Mouse (Mus musculus): Measurements from ENCODE around the gene Fbxo24. TPM values are rescaled to one million over a fixed set of nuclear protein-coding genes. Genes with fewer than 3 reads are reported as not detected.

Fbxo24 gene
- total and polyA plus RNA-seq, 2 experiments, result 0.05 TPM; not detected in 1

DNA sequence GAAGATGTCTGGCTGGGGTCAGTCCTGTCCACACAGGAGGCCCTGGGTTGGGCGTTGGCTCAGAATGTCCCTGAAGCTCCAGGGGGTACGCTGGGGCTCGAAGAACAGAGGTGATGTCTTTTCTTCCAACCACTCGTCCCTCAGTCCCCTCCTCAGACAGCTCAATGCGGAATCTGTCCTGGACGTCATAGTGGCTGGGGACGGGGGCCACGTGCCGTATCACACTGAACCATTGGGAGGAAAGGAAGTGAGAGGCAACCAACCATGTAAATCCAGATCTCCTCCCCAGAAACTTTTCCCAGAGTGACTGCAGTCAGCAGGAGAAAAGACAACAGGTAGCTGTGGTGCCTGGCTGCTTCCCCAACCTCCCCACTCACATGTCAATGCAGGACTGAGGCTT, 29.2 kb downstream of the Fbxo24 start:
- no peaks in the 10 kb centered on the region for H3K36me3 ChIP-seq (ENCODE audit: control insufficient read depth, insufficient read depth, low read length)
- TF ChIP-seq POLR2A (IDR thresholded peaks at IDR 0.05; ENCODE audit: extremely low read depth, insufficient read depth, low read length) (no peak), CTCF (IDR thresholded peaks at IDR 0.05; ENCODE audit: low read depth, low read length) (no peak)
- WGBS, result 62% methylated on average over 9 of the region's 9 CpGs
- H3K4me1 ChIP-seq (ENCODE audit: control insufficient read depth, insufficient read depth, low read length), result peaks cover 17% of the 10 kb centered on the region
- no peak overlapping the region; the same call in 1 of the 2 replicates for H3K27ac ChIP-seq (replicated peaks; ENCODE audit: insufficient read depth, low read depth, low read length)
- H3K9ac ChIP-seq (ENCODE audit: low read depth, low read length), result peak overlapping the region; percentile 74
- peaks cover 9% of the 10 kb centered on the region; the same call in 1 of the 2 replicates for H3K79me2 ChIP-seq (ENCODE audit: control insufficient read depth, insufficient read depth, low read length)
- H3K4me3 ChIP-seq (ENCODE audit: insufficient read depth, low read depth, low read length), result peak overlapping the region; percentile 68
- no peak for DNase-seq (ENCODE audit: extremely low read depth, low read depth, low spot score)
- H3K27me3 ChIP-seq (ENCODE audit: control insufficient read depth, insufficient read depth, low read length), result no peaks in the 10 kb centered on the region

- no peaks in the 10 kb centered on the region for H3K36me3 ChIP-seq (ENCODE audit: control insufficient read depth, insufficient read depth, low read length)
- DNase-seq (ENCODE audit: extremely low read depth, low read depth, low spot score), result no peak
- peaks cover 17% of the 10 kb centered on the region for H3K4me1 ChIP-seq (ENCODE audit: control insufficient read depth, insufficient read depth, low read length)
- no peak overlapping the region for H3K9ac ChIP-seq (ENCODE audit: low read depth, low read length)
- TF ChIP-seq POLR2A (IDR thresholded peaks at IDR 0.05; ENCODE audit: extremely low read depth, insufficient read depth, low read length), result no peak
- H3K27me3 ChIP-seq (ENCODE audit: control insufficient read depth, insufficient read depth, low read length), result no peaks in the 10 kb centered on the region
- whole genome bisulfite sequencing, result 73% methylated on average over 2 of the region's 2 CpGs
- no peak overlapping the region for H3K4me3 ChIP-seq (ENCODE audit: insufficient read depth, low read depth, low read length)
- H3K79me2 ChIP-seq (ENCODE audit: control insufficient read depth, insufficient read depth, low read length), result peaks cover 9% of the 10 kb centered on the region; the same call in 1 of the 2 replicates
- no peak overlapping the region for H3K27ac ChIP-seq (replicated peaks; ENCODE audit: insufficient read depth, low read depth, low read length)
Observed at GRCm38 (mm10) chr5:137598100-137598826, 30.5 kb downstream of the Fbxo24 start.

GRCm38 (mm10) chr5:137597625-137598024, 31.2 kb downstream of the Fbxo24 start:
- Histone ChIP-seq H3K79me2 (ENCODE audit: control insufficient read depth, insufficient read depth, low read length) (peaks cover 7% of the 10 kb centered on the region; the same call in 1 of the 2 replicates), H3K36me3 (ENCODE audit: control insufficient read depth, insufficient read depth, low read length) (no peaks in the 10 kb centered on the region), H3K9ac (ENCODE audit: low read depth, low read length) (no peak overlapping the region), H3K4me1 (ENCODE audit: control insufficient read depth, insufficient read depth, low read length) (peaks cover 21% of the 10 kb centered on the region), H3K27ac (replicated peaks; ENCODE audit: insufficient read depth, low read depth, low read length) (no peak overlapping the region), H3K4me3 (ENCODE audit: insufficient read depth, low read depth, low read length) (no peak overlapping the region), H3K27me3 (ENCODE audit: control insufficient read depth, insufficient read depth, low read length) (no peaks in the 10 kb centered on the region)
- TF ChIP-seq CTCF (IDR thresholded peaks at IDR 0.05; ENCODE audit: low read depth, low read length) (no peak), POLR2A (IDR thresholded peaks at IDR 0.05; ENCODE audit: extremely low read depth, insufficient read depth, low read length) (no peak)
- WGBS, result 93% methylated on average over 6 of the region's 6 CpGs
- no peak for DNase-seq (ENCODE audit: extremely low read depth, low read depth, low spot score)

DNA sequence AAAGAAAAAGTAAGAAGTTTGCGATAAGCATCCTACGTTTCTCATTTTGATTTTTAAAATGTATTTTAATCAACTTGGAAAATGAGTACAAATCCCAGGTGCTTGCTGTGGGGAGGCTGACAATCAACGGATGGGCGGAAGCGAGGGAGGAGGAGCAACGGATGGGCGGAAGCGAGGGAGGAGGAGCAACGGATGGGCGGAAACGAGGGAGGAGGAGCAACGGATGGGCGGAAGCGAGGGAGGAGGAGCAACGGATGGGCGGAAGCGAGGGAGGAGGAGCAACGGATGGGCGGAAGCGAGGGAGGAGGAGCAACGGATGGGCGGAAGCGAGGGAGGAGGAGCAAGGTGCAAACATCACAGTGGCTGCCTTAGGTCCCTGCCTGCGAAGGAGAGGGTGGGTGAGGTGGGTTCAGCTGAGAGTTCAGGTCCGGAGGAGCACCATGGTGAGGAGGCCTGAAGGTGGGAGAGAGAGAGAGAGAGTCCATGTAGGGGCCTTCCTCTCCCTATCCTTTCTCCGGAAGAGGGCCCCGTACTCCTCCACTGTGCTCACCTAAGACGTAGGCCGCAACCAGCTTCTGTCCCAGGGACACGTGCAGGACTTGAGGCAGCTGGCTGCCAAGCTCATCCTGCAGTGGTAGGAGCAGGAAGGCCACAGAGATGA, 32.1 kb downstream of the Fbxo24 start:
- no peaks in the 10 kb centered on the region for H3K27me3 ChIP-seq (ENCODE audit: control insufficient read depth, insufficient read depth, low read length)
- H3K36me3 ChIP-seq (ENCODE audit: control insufficient read depth, insufficient read depth, low read length), result no peaks in the 10 kb centered on the region
- no peak overlapping the region; the same call in 1 of the 2 replicates for H3K27ac ChIP-seq (replicated peaks; ENCODE audit: insufficient read depth, low read depth, low read length)
- H3K9ac ChIP-seq (ENCODE audit: low read depth, low read length), result peak overlapping the region; percentile 45
- no peak for TF ChIP-seq CTCF (IDR thresholded peaks at IDR 0.05; ENCODE audit: low read depth, low read length)
- TF ChIP-seq POLR2A (IDR thresholded peaks at IDR 0.05; ENCODE audit: extremely low read depth, insufficient read depth, low read length), result no peak; the same call in 1 of the 2 replicates
- H3K79me2 ChIP-seq (ENCODE audit: control insufficient read depth, insufficient read depth, low read length), result peaks cover 4% of the 10 kb centered on the region; the same call in 1 of the 2 replicates
- WGBS, result 71% methylated on average over 30 of the region's 30 CpGs
- no peak for DNase-seq (ENCODE audit: extremely low read depth, low read depth, low spot score)
- H3K4me3 ChIP-seq (ENCODE audit: insufficient read depth, low read depth, low read length), result peak overlapping the region; percentile 48
- H3K4me1 ChIP-seq (ENCODE audit: control insufficient read depth, insufficient read depth, low read length), result peaks cover 18% of the 10 kb centered on the region

- H3K9ac ChIP-seq (ENCODE audit: low read depth, low read length), result no peak overlapping the region
- H3K4me3 ChIP-seq (ENCODE audit: insufficient read depth, low read depth, low read length), result no peak overlapping the region
- H3K27ac ChIP-seq (replicated peaks; ENCODE audit: insufficient read depth, low read depth, low read length), result no peak overlapping the region
- no peak for DNase-seq (ENCODE audit: extremely low read depth, low read depth, low spot score)
- no peaks in the 10 kb centered on the region for H3K36me3 ChIP-seq (ENCODE audit: control insufficient read depth, insufficient read depth, low read length)
- H3K4me1 ChIP-seq (ENCODE audit: control insufficient read depth, insufficient read depth, low read length), result peaks cover 18% of the 10 kb centered on the region
- TF ChIP-seq CTCF (IDR thresholded peaks at IDR 0.05; ENCODE audit: low read depth, low read length) (no peak), POLR2A (IDR thresholded peaks at IDR 0.05; ENCODE audit: extremely low read depth, insufficient read depth, low read length) (no peak)
- no peaks in the 10 kb centered on the region for H3K27me3 ChIP-seq (ENCODE audit: control insufficient read depth, insufficient read depth, low read length)
- 87% methylated on average over 7 of the region's 7 CpGs for WGBS
- H3K79me2 ChIP-seq (ENCODE audit: control insufficient read depth, insufficient read depth, low read length), result peaks cover 4% of the 10 kb centered on the region; the same call in 1 of the 2 replicates
Observed at GRCm38 (mm10) chr5:137595921-137596320, 32.9 kb downstream of the Fbxo24 start.
